In genomic region chr3:37181041-37181440, GRCm38 (mm10) we compare ENCODE assay signal across 31 mouse cellular contexts. TPM values are rescaled to one million over a fixed set of nuclear protein-coding genes. Genes with fewer than 3 reads are reported as not detected.
DNase-seq lines count a peak whose midpoint lies in the region; ATAC-seq lines count a peak whose summit lies in the region.
"Had no signal": no experiment of that assay in that cellular context is flagged by ENCODE, and none has a peak within 500 bp of the region (broad histone marks: within the 10 kb centered on the region; RNA-seq: fewer than 3 reads in every experiment).

No protein-coding gene starts in this region.

- H3K4me3 ChIP-seq in forebrain, embryonic 10.5 days: no peak overlapping the region
- H3K4me3 ChIP-seq in forebrain, embryonic 15.5 days: no peak overlapping the region
- no peak overlapping the region for H3K4me3 ChIP-seq in kidney, embryonic 14.5 days (ENCODE audit: low read length)
- H3K4me3 ChIP-seq in midbrain, embryonic 14.5 days (replicated peaks; ENCODE audit: low read depth, low read length): no peak overlapping the region
- no peak overlapping the region for H3K4me3 ChIP-seq in midbrain, embryonic 16.5 days (ENCODE audit: low read depth, low read length)
- H3K4me3 ChIP-seq: embryonic facial prominence, embryonic 13.5 days; heart, embryonic 12.5 days; neural tube, embryonic 15.5 days had no signal

- H3K27me3 ChIP-seq in forebrain, embryonic 10.5 days (ENCODE audit: poor library complexity, severe bottlenecking): no peaks in the 10 kb centered on the region
- no peaks in the 10 kb centered on the region for H3K27me3 ChIP-seq in forebrain, embryonic 15.5 days
- H3K27me3 ChIP-seq in kidney, embryonic 14.5 days (ENCODE audit: control insufficient read depth, insufficient read depth, low read length): no peaks in the 10 kb centered on the region
- H3K27me3 ChIP-seq in midbrain, embryonic 14.5 days (ENCODE audit: control insufficient read depth, insufficient read depth, low read length): no peaks in the 10 kb centered on the region
- H3K27me3 ChIP-seq in midbrain, embryonic 16.5 days (ENCODE audit: control insufficient read depth, insufficient read depth, low read depth, low read length): no peaks in the 10 kb centered on the region
- H3K27me3 ChIP-seq: embryonic facial prominence, embryonic 13.5 days; heart, embryonic 12.5 days; neural tube, embryonic 15.5 days had no signal

- no peak for DNase-seq in forebrain, embryonic 10.5 days (ENCODE audit: extremely low spot score, low spot score)
- DNase-seq in kidney, postnatal 10 days: no peak
- DNase-seq in midbrain, embryonic 14.5 days: peak; percentile 8
- DNase-seq in ovary, postnatal 36 days (ENCODE audit: low spot score): no peak
- no peak for DNase-seq in adrenal gland, postnatal 36 days
- DNase-seq: adrenal gland, postnatal 10 days; cerebellum, adult 11-12 months; cerebellum, postnatal 14 days; gastrocnemius, postnatal 25 days; heart, postnatal 14 days; kidney, postnatal 14 days; lung, adult 18-20 months; lung, postnatal 14 days; right cerebral cortex, postnatal 14 days; thymus, postnatal 4 days had no signal

- 19% methylated on average over 2 of the region's 2 CpGs for WGBS in forebrain, embryonic 10.5 days
- WGBS in forebrain, embryonic 15.5 days: 18% methylated on average over 2 of the region's 2 CpGs
- WGBS in kidney, embryonic 14.5 days: 23% methylated on average over 2 of the region's 2 CpGs
- WGBS in midbrain, embryonic 14.5 days: 16% methylated on average over 2 of the region's 2 CpGs
- 29% methylated on average over 2 of the region's 2 CpGs for WGBS in midbrain, embryonic 16.5 days

- H3K9me3 ChIP-seq in forebrain, embryonic 10.5 days: no peaks in the 10 kb centered on the region
- H3K9me3 ChIP-seq in forebrain, embryonic 15.5 days: no peaks in the 10 kb centered on the region
- no peaks in the 10 kb centered on the region for H3K9me3 ChIP-seq in kidney, embryonic 14.5 days (ENCODE audit: control insufficient read depth, low read length)
- H3K9me3 ChIP-seq in midbrain, embryonic 14.5 days (ENCODE audit: control insufficient read depth, low read length): no peaks in the 10 kb centered on the region
- no peaks in the 10 kb centered on the region for H3K9me3 ChIP-seq in midbrain, embryonic 16.5 days (replicated peaks; ENCODE audit: control insufficient read depth, low read length, poor library complexity, severe bottlenecking)
- H3K9me3 ChIP-seq: embryonic facial prominence, embryonic 13.5 days; G1E; heart, embryonic 12.5 days; neural tube, embryonic 15.5 days had no signal

- no peak for ATAC-seq in forebrain, embryonic 15.5 days (replicated peaks)
- peak; percentile 72; the same call in 1 of the 2 replicates for ATAC-seq in kidney, embryonic 14.5 days (ENCODE audit: low FRiP score, low TSS enrichment)
- ATAC-seq in midbrain, embryonic 14.5 days (ENCODE audit: low FRiP score, low TSS enrichment): no peak
- ATAC-seq in midbrain, embryonic 16.5 days: no peak
- ATAC-seq: activated CD4-positive, CD25-positive, alpha-beta regulatory T cell, adult 4 months; intestine, embryonic 16.5 days had no signal

- H3K9ac ChIP-seq in forebrain, embryonic 15.5 days (replicated peaks): no peak overlapping the region
- H3K9ac ChIP-seq in kidney, embryonic 14.5 days (ENCODE audit: low read depth, low read length): no peak overlapping the region
- no peak overlapping the region for H3K9ac ChIP-seq in midbrain, embryonic 14.5 days (replicated peaks; ENCODE audit: low read length)
- H3K9ac ChIP-seq in midbrain, embryonic 16.5 days (ENCODE audit: low read depth, low read length): no peak overlapping the region
- H3K9ac ChIP-seq: embryonic facial prominence, embryonic 13.5 days; heart, embryonic 12.5 days; hindbrain, embryonic 14.5 days; neural tube, embryonic 15.5 days had no signal

- H3K4me2 ChIP-seq in forebrain, embryonic 15.5 days (replicated peaks): no peak overlapping the region
- H3K4me2 ChIP-seq in kidney, embryonic 14.5 days (replicated peaks; ENCODE audit: low read depth, low read length): no peak overlapping the region
- no peak overlapping the region for H3K4me2 ChIP-seq in midbrain, embryonic 14.5 days (ENCODE audit: low read length)
- no peak overlapping the region for H3K4me2 ChIP-seq in midbrain, embryonic 16.5 days (ENCODE audit: low read length)
- H3K4me2 ChIP-seq: embryonic facial prominence, embryonic 13.5 days; heart, embryonic 12.5 days; hindbrain, embryonic 14.5 days; neural tube, embryonic 15.5 days had no signal

- H3K27ac ChIP-seq in forebrain, embryonic 10.5 days: 0 out of 2 replicates have a peak overlapping the region, but pooled peaks have one; percentile 56
- H3K27ac ChIP-seq in forebrain, embryonic 15.5 days (replicated peaks): no peak overlapping the region
- H3K27ac ChIP-seq in kidney, embryonic 14.5 days (ENCODE audit: low read depth, low read length): no peak overlapping the region
- no peak overlapping the region for H3K27ac ChIP-seq in midbrain, embryonic 14.5 days (replicated peaks; ENCODE audit: low read depth, low read length)
- H3K27ac ChIP-seq in midbrain, embryonic 16.5 days (ENCODE audit: low read length): no peak overlapping the region
- H3K27ac ChIP-seq: embryonic facial prominence, embryonic 13.5 days; hindbrain, embryonic 14.5 days; neural tube, embryonic 15.5 days had no signal

- H3K4me1 ChIP-seq in forebrain, embryonic 10.5 days: peaks cover 25% of the 10 kb centered on the region
- peaks cover 19% of the 10 kb centered on the region for H3K4me1 ChIP-seq in forebrain, embryonic 15.5 days
- peaks cover 4% of the 10 kb centered on the region; the same call in 1 of the 2 replicates for H3K4me1 ChIP-seq in kidney, embryonic 14.5 days (ENCODE audit: control insufficient read depth, insufficient read depth, low read length)
- no peaks in the 10 kb centered on the region for H3K4me1 ChIP-seq in midbrain, embryonic 14.5 days (ENCODE audit: control insufficient read depth, insufficient read depth, low read length)
- H3K4me1 ChIP-seq in midbrain, embryonic 16.5 days (ENCODE audit: control insufficient read depth, insufficient read depth, low read length): no peaks in the 10 kb centered on the region

- no peaks in the 10 kb centered on the region for H3K36me3 ChIP-seq in forebrain, embryonic 10.5 days (replicated peaks)
- no peaks in the 10 kb centered on the region for H3K36me3 ChIP-seq in forebrain, embryonic 15.5 days
- H3K36me3 ChIP-seq in kidney, embryonic 14.5 days (ENCODE audit: control insufficient read depth, insufficient read depth, low read length): no peaks in the 10 kb centered on the region
- no peaks in the 10 kb centered on the region for H3K36me3 ChIP-seq in midbrain, embryonic 14.5 days (ENCODE audit: control insufficient read depth, insufficient read depth, low read length)
- H3K36me3 ChIP-seq in midbrain, embryonic 16.5 days (ENCODE audit: control insufficient read depth, insufficient read depth, low read length): no peaks in the 10 kb centered on the region
- H3K36me3 ChIP-seq: embryonic facial prominence, embryonic 13.5 days; G1E; heart, embryonic 12.5 days; neural tube, embryonic 15.5 days had no signal

RNA-seq across cellular contexts. Expression of gene Il21, which starts 51.4 kb away (rescaled TPM):
- polyA plus RNA-seq in forebrain, embryonic 10.5 days (2016; fragmentation: Nextera tagmentation; extraction: Ambion mirVana): not detected in 2 replicates
- not detected in 2 replicates for polyA plus RNA-seq in forebrain, embryonic 15.5 days (2015; fragmentation: Nextera tagmentation; extraction: Ambion mirVana)
- not detected in 2 replicates for polyA plus RNA-seq in kidney, embryonic 14.5 days (2014; fragmentation: Nextera tagmentation; extraction: Ambion mirVana)
- polyA plus RNA-seq in midbrain, embryonic 14.5 days (2014; fragmentation: Nextera tagmentation; extraction: Ambion mirVana): not detected in 2 replicates
- not detected in 2 replicates for polyA plus RNA-seq in midbrain, embryonic 16.5 days (2015; fragmentation: Nextera tagmentation; extraction: Ambion mirVana)
- total RNA-seq in adrenal gland, postnatal 36 days (2021): not detected
- total RNA-seq: adrenal gland, postnatal 10 days; gastrocnemius, postnatal 25 days; heart, postnatal 14 days; left cerebral cortex, postnatal 36 days; liver, adult 2 months; megakaryocyte-erythroid progenitor cell, adult 5-6 weeks had no signal
- polyA plus RNA-seq: embryonic facial prominence, embryonic 13.5 days; G1E; heart, embryonic 12.5 days; hindbrain, embryonic 14.5 days; intestine, embryonic 16.5 days; liver, adult 2 months; neural tube, embryonic 15.5 days; spleen, adult 2 months; stomach, embryonic 14.5 days had no signal

RNA-seq across cellular contexts. Expression of gene Il2, which starts 55.3 kb away (rescaled TPM):
- 0.17 and 0.38 TPM in 2 replicates for polyA plus RNA-seq in forebrain, embryonic 10.5 days (2016; fragmentation: Nextera tagmentation; extraction: Ambion mirVana)
- 0.34 and 0.62 TPM in 2 replicates for polyA plus RNA-seq in forebrain, embryonic 15.5 days (2015; fragmentation: Nextera tagmentation; extraction: Ambion mirVana)
- polyA plus RNA-seq in kidney, embryonic 14.5 days (2014; fragmentation: Nextera tagmentation; extraction: Ambion mirVana): 0.27 and 0.30 TPM in 2 replicates
- polyA plus RNA-seq in midbrain, embryonic 14.5 days (2014; fragmentation: Nextera tagmentation; extraction: Ambion mirVana): 0.46 and 0.62 TPM in 2 replicates
- polyA plus RNA-seq in midbrain, embryonic 16.5 days (2015; fragmentation: Nextera tagmentation; extraction: Ambion mirVana): 0.28 and 0.46 TPM in 2 replicates
- not detected for total RNA-seq in adrenal gland, postnatal 36 days (2021)
- total RNA-seq: adrenal gland, postnatal 10 days; G1E; gastrocnemius, postnatal 25 days; heart, postnatal 14 days; layer of hippocampus, adult 8-10 months; left cerebral cortex, postnatal 36 days; liver, adult 2 months; megakaryocyte-erythroid progenitor cell, adult 5-6 weeks had no signal
- polyA plus RNA-seq: G1E; liver, adult 2 months; spleen, adult 2 months had no signal
